Mouse (Mus musculus): ENCODE data around the gene Cpm. TPM values are rescaled to one million over a fixed set of nuclear protein-coding genes. Genes with fewer than 3 reads are reported as not detected.
"Not testable (repeated sequence)": the region's sequence is repeated elsewhere in the genome, so short reads cannot be mapped to it uniquely, and the experiment has no call there.

Gene Cpm
- polyA plus RNA-seq, 1 experiment from 2014 or later = 3.1 TPM

DNA sequence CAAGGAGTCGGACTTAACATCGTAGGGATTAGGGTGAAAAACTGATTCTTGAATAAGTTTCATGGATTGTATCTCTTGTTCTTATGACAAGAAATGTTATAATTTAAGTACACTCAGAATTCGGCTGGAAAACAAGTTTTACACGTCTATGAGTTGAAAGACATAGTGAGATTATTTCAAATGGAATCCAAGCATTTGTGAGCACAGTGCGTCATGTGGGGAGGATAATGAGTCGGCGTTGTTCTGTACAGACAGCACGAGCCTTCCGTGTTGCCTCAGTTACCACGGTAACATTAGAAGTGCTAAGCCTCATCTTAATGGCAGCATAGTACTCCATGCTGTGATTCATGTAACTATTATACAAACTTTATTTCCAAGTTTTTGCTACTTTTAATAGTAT is 42.0 kb upstream of the Cpm start:
- Histone ChIP-seq H3K36me3 (no peaks in the 10 kb centered on the region), H3K27me3 (0 out of 2 replicates have a peak, but pooled peaks cover 2% of the 10 kb centered on the region), H3K4me1 (replicated peaks) (peaks cover 4% of the 10 kb centered on the region; the same call in 1 of the 2 replicates), H3K9ac (no peak overlapping the region), H3K27ac (no peak overlapping the region), H3K9me3 (no peaks in the 10 kb centered on the region), H3K4me3 (no peak overlapping the region), H3K4me2 (no peak overlapping the region)
- 79% methylated on average over 10 of the region's 10 CpGs for WGBS
- no peak for ATAC-seq (ENCODE audit: low FRiP score)

DNA sequence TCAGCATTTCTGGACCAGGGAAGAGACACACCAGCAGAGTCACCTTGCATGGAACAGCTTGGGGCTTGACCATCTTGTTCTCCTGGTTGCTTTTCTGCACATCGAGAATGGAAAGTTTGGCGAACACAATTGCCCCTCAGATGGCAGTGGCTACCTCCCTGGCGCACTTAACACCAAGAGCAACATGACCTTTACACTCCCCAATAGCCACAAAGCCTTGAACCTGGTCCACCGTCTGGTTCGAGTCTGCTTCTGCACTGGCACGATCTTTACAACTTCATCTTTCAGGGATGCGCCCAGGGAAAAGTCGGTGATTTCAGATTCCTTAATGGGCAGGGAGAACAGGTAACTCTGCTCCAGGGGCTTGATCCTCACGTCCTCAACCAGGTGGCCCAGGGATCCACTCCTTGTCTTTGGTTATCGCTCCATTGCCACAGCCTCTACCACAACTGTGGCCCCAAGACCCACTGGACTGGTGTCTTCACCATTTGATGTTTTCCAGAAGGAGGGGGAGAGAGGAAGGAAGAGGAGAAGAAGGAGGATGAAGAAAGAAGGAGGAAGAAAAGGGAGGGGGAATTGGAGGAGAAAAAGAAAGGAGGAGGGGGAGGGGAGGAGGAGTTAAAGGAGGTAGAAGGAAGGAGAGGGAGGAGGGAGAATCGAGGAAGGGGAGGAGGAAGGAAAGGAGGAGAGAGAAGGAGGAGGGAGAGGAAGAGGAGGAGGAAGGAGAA is 40.7 kb upstream of the Cpm start:
- WGBS = 94% methylated on average over 11 of the region's 11 CpGs
- H3K27ac ChIP-seq; H3K4me3 ChIP-seq; H3K9me3 ChIP-seq; H3K27me3 ChIP-seq; H3K36me3 ChIP-seq; H3K9ac ChIP-seq; H3K4me2 ChIP-seq; H3K4me1 ChIP-seq (replicated peaks); ATAC-seq (ENCODE audit: low FRiP score): not testable (repeated sequence)

DNA sequence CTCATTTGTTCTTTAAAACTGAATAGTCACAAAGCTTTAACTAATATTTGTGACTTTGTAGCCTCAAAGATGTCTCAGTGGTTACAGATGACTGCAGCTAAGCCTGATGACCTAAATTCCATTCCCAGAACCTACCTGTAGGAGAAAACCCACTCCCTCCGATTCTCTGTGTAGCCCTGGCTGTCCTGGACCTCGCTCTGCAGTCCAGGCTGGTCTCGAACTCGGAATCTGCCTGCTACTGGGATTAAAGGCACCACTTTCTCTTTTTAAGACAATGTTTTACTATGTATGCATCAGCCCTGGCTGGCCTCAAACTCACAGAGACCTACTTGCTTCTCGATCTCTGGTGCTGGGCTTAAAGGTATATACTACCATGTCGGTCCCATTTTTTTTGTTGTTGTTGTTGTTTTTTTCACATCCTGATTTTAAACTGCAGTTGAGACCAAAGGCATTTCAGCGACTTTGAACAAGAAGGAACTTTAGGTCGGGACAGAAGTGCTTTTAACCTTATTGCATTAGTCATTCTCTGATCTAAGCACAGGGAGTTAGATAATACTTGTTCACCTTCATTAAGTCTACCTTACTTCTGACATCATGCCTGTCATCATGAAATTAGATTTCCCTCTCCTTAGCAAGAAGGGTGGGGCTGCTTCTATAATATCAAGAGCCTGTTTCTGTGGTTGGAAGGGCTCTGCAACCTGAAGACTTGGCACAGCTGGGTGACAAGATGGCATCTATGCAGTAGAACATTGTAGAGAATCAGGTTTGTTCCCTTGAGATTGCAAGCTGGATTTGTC is 40.0 kb upstream of the Cpm start:
- 0 out of 2 replicates have a peak, but pooled peaks cover 2% of the 10 kb centered on the region for H3K27me3 ChIP-seq
- 86% methylated on average over 8 of the region's 8 CpGs for WGBS
- H3K4me2 ChIP-seq = no peak overlapping the region
- no peak overlapping the region for H3K9ac ChIP-seq
- H3K27ac ChIP-seq = no peak overlapping the region
- H3K9me3 ChIP-seq = no peaks in the 10 kb centered on the region
- H3K4me3 ChIP-seq = no peak overlapping the region
- no peaks in the 10 kb centered on the region for H3K36me3 ChIP-seq
- H3K4me1 ChIP-seq (replicated peaks) = no peaks in the 10 kb centered on the region
- no peak for ATAC-seq (ENCODE audit: low FRiP score)

DNA sequence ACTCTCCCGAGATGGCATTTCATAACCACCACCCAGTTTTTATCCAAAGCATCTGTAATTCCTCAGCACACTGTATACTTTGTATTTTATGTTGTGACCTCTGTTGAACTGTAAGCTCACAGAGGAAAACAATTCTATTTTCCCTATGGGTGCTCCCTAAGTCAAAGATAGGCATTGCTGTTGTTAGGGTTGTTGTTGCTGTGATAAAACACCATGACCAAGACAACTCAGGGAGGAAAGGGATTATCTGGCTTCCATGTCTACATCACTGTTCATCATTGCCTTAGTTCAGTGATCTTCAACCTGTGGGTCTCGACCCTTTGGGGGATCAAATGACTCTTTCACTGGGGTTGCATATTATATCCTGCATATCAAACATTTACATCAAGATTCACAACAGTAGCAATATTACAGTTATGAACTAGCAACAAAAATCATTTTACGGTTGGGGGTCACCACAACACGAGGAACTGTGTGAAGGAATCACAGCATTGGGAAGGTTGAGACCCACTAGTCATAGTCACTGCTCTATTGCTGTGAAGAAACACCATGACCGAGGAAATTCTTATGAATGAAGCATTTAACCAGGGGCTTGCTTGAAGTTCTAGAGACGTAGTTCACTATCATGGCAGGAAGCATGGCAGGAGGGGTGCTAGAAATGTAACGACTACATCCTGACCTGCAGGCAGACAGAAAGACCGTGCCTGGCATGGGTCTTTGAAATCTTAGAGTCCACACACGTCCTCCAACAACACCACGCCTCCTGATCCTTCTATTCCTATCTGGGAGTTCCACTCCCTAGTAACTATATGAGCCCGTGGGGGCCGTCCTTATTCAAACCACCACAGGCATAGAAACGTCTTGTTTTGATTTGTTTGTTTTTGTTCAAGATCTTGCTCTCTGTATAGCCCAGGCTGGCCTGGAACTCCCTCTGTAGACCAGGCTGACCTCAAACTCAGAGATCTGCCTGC is 38.7 kb upstream of the Cpm start:
- WGBS = 85% methylated on average over 13 of the region's 13 CpGs
- Histone ChIP-seq H3K27ac (no peak overlapping the region), H3K36me3 (no peaks in the 10 kb centered on the region), H3K4me1 (replicated peaks) (no peaks in the 10 kb centered on the region), H3K9me3 (no peaks in the 10 kb centered on the region), H3K9ac (no peak overlapping the region), H3K4me3 (no peak overlapping the region), H3K4me2 (no peak overlapping the region), H3K27me3 (0 out of 2 replicates have a peak, but pooled peaks cover 2% of the 10 kb centered on the region)
- no peak for ATAC-seq (ENCODE audit: low FRiP score)

DNA sequence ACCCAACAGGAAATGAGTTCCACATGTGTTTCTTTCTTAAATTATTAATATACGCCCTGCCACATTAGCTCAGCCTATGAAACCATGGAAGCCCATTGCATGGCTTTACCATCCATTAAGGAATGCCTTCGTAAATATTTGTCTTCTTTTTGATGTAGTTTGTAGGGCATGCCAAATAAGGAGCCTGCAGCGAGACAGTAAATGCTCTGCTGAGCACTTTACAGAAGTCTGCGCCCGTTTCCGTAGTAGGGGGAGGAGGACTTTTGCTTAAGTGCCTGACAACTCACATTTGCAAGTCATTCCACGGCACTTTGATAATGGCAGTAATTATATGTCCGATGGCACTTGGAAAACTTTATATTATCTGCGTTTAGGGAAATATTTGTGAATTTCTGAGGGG is 37.5 kb upstream of the Cpm start:
- Histone ChIP-seq H3K36me3 (no peaks in the 10 kb centered on the region), H3K4me3 (no peak overlapping the region), H3K27ac (no peak overlapping the region), H3K4me2 (no peak overlapping the region), H3K27me3 (0 out of 2 replicates have a peak, but pooled peaks cover 2% of the 10 kb centered on the region), H3K4me1 (replicated peaks) (no peaks in the 10 kb centered on the region), H3K9me3 (no peaks in the 10 kb centered on the region), H3K9ac (no peak overlapping the region)
- WGBS = 77% methylated on average over 9 of the region's 9 CpGs
- ATAC-seq (ENCODE audit: low FRiP score) = no peak

DNA sequence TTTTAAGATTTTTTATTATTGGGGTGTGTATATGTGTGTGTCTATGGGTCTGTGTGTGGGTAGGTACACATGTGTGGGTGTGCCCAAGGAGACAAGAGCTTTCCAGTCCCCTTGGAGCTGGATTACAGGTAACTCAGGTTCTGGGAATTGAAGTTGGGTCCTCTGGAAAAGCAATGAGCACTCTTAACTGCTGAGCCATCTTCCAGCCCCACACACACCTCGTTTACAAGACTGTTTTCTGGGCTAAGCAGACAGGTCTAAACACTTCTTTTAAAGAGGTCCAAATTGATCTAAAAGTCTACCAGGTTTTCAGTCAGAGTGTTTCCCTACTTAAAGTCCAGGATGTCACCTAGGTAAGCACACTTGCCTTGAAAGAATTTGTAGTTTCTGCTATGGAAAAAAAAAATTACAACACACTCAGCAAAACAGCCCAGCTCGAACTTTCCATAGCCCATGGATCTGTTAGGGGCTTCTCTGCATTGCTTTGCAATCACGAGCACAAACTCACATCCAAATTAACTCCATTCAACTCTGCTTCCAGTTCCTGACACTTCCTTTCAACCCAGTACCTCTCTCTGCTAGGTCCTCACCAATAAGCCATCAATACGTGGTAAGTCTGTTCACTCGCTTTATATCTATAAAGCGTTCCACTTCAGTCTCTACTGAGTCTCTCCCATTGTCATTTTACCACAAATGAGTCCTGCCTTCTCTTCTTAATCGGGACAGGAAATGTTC is 36.8 kb upstream of the Cpm start:
- no peaks in the 10 kb centered on the region for H3K36me3 ChIP-seq
- H3K27ac ChIP-seq = no peak overlapping the region
- ATAC-seq (ENCODE audit: low FRiP score) = no peak
- 0 out of 2 replicates have a peak, but pooled peaks cover 2% of the 10 kb centered on the region for H3K27me3 ChIP-seq
- H3K4me3 ChIP-seq = no peak overlapping the region
- H3K9ac ChIP-seq = no peak overlapping the region
- H3K4me1 ChIP-seq (replicated peaks) = no peaks in the 10 kb centered on the region
- no peaks in the 10 kb centered on the region for H3K9me3 ChIP-seq
- H3K4me2 ChIP-seq = no peak overlapping the region
- 84% methylated on average over 7 of the region's 7 CpGs for WGBS

DNA sequence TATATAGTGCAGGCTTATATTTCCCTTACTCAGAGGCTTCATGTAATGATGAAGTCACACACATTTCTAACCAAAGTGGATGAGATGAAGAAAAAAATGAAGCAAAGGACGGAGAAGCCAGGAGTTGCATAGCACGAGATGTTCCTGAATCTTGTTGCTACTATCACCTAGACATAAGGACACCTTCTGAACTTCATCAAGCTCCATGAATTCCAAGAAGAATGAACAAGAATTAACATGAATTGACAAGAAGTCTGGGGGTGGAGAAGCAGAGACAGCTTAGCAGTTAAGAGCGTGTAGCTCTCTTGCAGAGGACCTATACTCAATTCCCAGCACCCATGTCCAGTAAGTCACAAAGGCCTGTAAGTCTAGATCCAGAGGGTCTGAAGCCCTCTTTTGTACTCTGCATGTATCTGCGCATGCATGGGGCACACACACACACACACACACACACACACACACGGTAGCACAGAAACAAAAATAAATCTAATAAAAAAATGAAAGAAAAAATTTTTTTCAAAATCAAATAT is 36.2 kb upstream of the Cpm start:
- H3K9ac ChIP-seq = no peak overlapping the region
- ATAC-seq (ENCODE audit: low FRiP score) = no peak
- no peak overlapping the region for H3K27ac ChIP-seq
- no peaks in the 10 kb centered on the region for H3K9me3 ChIP-seq
- H3K4me2 ChIP-seq = no peak overlapping the region
- H3K4me1 ChIP-seq (replicated peaks) = no peaks in the 10 kb centered on the region
- H3K36me3 ChIP-seq = no peaks in the 10 kb centered on the region
- WGBS = 90% methylated on average over 5 of the region's 5 CpGs
- 0 out of 2 replicates have a peak, but pooled peaks cover 2% of the 10 kb centered on the region for H3K27me3 ChIP-seq
- H3K4me3 ChIP-seq = no peak overlapping the region

DNA sequence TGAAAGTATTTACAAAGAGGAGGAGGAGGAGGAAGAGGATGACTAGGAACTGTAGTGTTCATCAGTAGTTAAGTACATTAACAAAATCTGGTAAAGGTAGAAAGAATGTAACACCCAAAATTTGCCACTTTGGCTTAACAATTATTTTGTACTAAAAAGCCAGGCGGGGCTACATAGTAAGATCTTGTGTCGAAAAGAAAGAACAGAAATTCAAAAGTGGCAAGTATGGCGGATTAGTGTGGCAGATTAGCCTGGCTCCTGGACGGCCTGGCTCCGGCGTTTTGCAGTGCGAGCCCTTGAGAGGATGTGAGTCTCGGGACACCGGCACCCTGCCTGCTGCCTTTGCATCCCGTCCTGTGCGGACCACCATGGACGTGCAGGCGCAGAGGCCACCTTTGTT is 35.4 kb upstream of the Cpm start:
- Histone ChIP-seq H3K4me2 (no peak overlapping the region), H3K9me3 (no peaks in the 10 kb centered on the region), H3K27me3 (0 out of 2 replicates have a peak, but pooled peaks cover 2% of the 10 kb centered on the region), H3K9ac (no peak overlapping the region), H3K4me3 (no peak overlapping the region), H3K36me3 (no peaks in the 10 kb centered on the region), H3K4me1 (replicated peaks) (no peaks in the 10 kb centered on the region), H3K27ac (no peak overlapping the region)
- WGBS = 93% methylated on average over 13 of the region's 13 CpGs
- ATAC-seq (ENCODE audit: low FRiP score) = no peak

DNA sequence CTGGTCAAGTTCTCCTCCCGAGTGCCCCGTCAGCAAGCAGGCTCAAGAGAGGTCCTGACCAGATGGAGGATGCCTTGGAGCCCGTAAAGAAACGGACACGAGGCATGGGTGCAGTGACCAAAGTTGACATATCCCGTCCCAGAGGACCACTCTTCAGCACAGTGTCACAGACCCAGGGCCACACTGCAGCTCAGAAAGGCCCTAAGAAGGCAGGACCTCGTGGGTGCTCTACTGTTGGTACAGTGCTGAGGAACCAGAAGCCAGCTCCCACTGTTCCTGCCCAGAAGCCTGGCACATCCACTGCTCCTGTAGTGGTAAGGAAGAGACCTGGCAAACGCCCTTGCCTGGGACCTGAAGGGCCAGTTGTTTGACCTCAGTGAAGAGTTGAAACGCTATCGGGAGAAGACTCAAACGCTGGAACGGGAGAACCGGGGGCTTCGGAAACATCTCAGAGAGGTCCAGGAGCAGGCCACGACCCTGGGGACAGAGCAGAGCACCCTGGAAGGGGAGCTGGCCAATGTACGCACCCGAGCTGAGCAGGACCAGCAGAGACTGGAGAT is 34.9 kb upstream of the Cpm start:
- ATAC-seq (ENCODE audit: low FRiP score) = no peak
- Histone ChIP-seq H3K27me3 (no peaks in the 10 kb centered on the region), H3K9me3 (no peaks in the 10 kb centered on the region), H3K4me1 (replicated peaks) (no peaks in the 10 kb centered on the region), H3K36me3 (no peaks in the 10 kb centered on the region), H3K4me2 (no peak overlapping the region), H3K4me3 (no peak overlapping the region), H3K9ac (no peak overlapping the region), H3K27ac (no peak overlapping the region)
- WGBS = 89% methylated on average over 17 of the region's 17 CpGs

DNA sequence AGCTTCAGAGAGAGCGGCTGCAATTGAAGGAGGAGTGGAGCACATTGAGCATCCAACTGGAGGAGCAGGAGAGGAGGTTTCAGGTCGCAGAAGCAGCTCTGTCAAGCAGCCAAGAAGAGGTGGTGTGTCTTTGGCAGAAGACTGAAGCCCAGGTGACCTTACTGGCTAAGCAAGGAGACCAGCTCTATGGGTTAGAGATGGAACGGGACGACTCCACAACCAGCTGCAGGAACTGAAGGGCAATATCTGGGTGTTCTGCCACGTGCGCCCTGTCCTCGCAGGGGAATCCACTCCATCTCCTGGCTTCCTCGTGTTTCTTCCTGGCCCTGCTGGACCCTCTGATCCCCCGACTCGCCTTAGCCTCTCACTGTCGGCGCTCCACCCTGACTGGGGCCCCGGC is 34.4 kb upstream of the Cpm start:
- no peak overlapping the region for H3K27ac ChIP-seq
- H3K4me3 ChIP-seq = no peak overlapping the region
- H3K36me3 ChIP-seq = no peaks in the 10 kb centered on the region
- WGBS = 92% methylated on average over 13 of the region's 13 CpGs
- H3K9ac ChIP-seq = no peak overlapping the region
- no peak for ATAC-seq (ENCODE audit: low FRiP score)
- no peaks in the 10 kb centered on the region for H3K9me3 ChIP-seq
- H3K4me1 ChIP-seq (replicated peaks) = no peaks in the 10 kb centered on the region
- no peaks in the 10 kb centered on the region for H3K27me3 ChIP-seq
- H3K4me2 ChIP-seq = no peak overlapping the region

DNA sequence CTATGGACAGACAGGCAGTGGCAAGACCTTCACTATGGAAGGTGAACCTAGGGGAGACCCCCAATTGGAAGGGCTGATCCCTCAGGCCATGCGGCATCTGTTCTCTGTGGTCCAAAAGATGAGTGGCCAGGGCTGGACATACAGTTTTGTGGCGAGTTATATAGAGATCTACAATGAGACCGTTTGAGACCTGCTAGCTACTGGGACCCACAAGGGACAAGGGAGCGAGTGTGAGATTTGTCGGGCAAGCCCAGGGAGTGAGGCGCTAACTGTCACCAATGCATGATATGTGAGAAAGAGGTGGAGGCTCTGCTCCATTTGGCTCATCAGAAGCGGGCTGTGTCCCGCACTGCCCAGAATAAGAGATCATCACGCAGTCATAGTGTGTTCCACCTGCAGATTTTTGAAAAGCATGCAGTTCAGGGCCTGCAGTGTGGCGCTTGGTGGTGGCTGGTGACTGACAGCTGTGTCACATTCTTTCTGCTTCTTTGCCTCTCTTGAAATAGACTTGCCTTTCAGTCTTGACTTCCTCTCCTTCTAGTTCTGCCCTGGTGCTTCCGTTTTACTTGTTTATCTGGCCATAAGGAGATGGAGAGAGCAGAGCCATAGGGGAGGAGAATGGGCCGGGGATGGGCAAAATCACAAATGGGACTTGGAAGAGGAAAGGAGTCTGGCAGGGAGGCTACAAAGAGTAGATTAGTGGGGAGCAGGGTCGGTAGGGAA is 33.7 kb upstream of the Cpm start:
- no peak overlapping the region for H3K9ac ChIP-seq
- H3K36me3 ChIP-seq = no peaks in the 10 kb centered on the region
- no peaks in the 10 kb centered on the region for H3K9me3 ChIP-seq
- no peak overlapping the region for H3K27ac ChIP-seq
- no peak overlapping the region for H3K4me2 ChIP-seq
- WGBS = 80% methylated on average over 13 of the region's 13 CpGs
- no peak overlapping the region for H3K4me3 ChIP-seq
- no peak for ATAC-seq (ENCODE audit: low FRiP score)
- H3K27me3 ChIP-seq = no peaks in the 10 kb centered on the region
- H3K4me1 ChIP-seq (replicated peaks) = no peaks in the 10 kb centered on the region
